Mouse (Mus musculus) bone marrow macrophage, adult 2 months (primary cell): ENCODE measurements around the gene Gps1. TPM values are rescaled to one million over a fixed set of nuclear protein-coding genes. Genes with fewer than 3 reads are reported as not detected.
"Not testable (repeated sequence)": the region's sequence is repeated elsewhere in the genome, so short reads cannot be mapped to it uniquely, and the experiment has no call there.

Source experiments
- H3K27ac ChIP-seq: 2 replicates; pipeline ENCODE4 v1.5.1; 2012; ENCODE audit warnings: low read depth, low read length; ENCODE audit not compliant: insufficient read depth
- H3K4me1 ChIP-seq: 2 replicates; pipeline ENCODE4 v1.6.1; 2012; ENCODE audit warnings: low read length; ENCODE audit not compliant: control insufficient read depth, insufficient read depth
- H3K4me3 ChIP-seq: 2 replicates; pipeline ENCODE4 v1.5.1; 2012; ENCODE audit warnings: mild to moderate bottlenecking, low read length, moderate library complexity; ENCODE audit not compliant: insufficient read depth
- CTCF ChIP-seq: IDR thresholded peaks from 2 replicates; pipeline ENCODE4 v1.5.1; 2012; ENCODE audit warnings: low read depth, mild to moderate bottlenecking, low read length, moderate library complexity
- POLR2A ChIP-seq: IDR thresholded peaks from 2 replicates; pipeline ENCODE4 v1.6.1; 2012; ENCODE audit warnings: mild to moderate bottlenecking, low read depth, low read length, borderline replicate concordance
- polyA plus RNA-seq: library from polyadenylated mRNA; stranded (reverse); fragments of >200 nt; gene quantifications from 2 replicates; pipeline ENCODE4 v1.2.4, GENCODE M21; 2012; ENCODE audit not compliant: missing spikeins, insufficient read depth, insufficient read length

The Gps1 gene
- polyA plus RNA-seq, 1 experiment: 41.1 TPM

- no peak overlapping the region for H3K4me3 ChIP-seq
- H3K27ac ChIP-seq: no peak overlapping the region
- H3K4me1 ChIP-seq: no peaks in the 10 kb centered on the region
- TF ChIP-seq CTCF: no peak
- TF ChIP-seq POLR2A: no peak
Observed at GRCm38 (mm10) chr11:120831659-120832440, 47.8 kb downstream of the Gps1 start.

- not testable (repeated sequence) for H3K27ac ChIP-seq, H3K4me3 ChIP-seq
Observed at GRCm38 (mm10) chr11:120832962-120833361, 48.9 kb downstream of the Gps1 start.

GRCm38 (mm10) chr11:120833555-120834280 is 49.6 kb downstream of the Gps1 start:
- H3K27ac ChIP-seq: no peak overlapping the region
- H3K4me3 ChIP-seq: no peak overlapping the region
- no peaks in the 10 kb centered on the region for H3K4me1 ChIP-seq
- TF ChIP-seq POLR2A: no peak
- no peak for TF ChIP-seq CTCF

More at GRCm38 (mm10) chr11:120832962-120833361, 48.9 kb downstream of the Gps1 start:
- H3K4me1 ChIP-seq: not testable (repeated sequence)

Other genes starting within 250 kb of the Gps1 start
- 63.5 and 64.0 TPM in 2 replicates for gene Mcrip1, start 234.5 kb upstream of the Gps1 start, polyA plus RNA-seq
- not detected in 2 replicates for gene Ppp1r27, start 233.1 kb upstream of the Gps1 start, polyA plus RNA-seq
- 292 and 334 TPM in 2 replicates for gene P4hb, start 211.0 kb upstream of the Gps1 start, polyA plus RNA-seq
- 628 and 760 TPM in 2 replicates for gene Arhgdia, start 202.6 kb upstream of the Gps1 start, polyA plus RNA-seq
- gene Alyref, start 185.9 kb upstream of the Gps1 start, polyA plus RNA-seq: 97.5 and 121 TPM in 2 replicates
- gene Anapc11, start 185.9 kb upstream of the Gps1 start, polyA plus RNA-seq: 127 and 128 TPM in 2 replicates
- gene Npb, start 175.8 kb upstream of the Gps1 start, polyA plus RNA-seq: 1.4 TPM in 1 of 2 replicates, not detected in the other
- 52.4 and 64.5 TPM in 2 replicates for gene Pcyt2, start 166.3 kb upstream of the Gps1 start, polyA plus RNA-seq
- gene Sirt7, start 159.0 kb upstream of the Gps1 start, polyA plus RNA-seq: 78.5 and 91.5 TPM in 2 replicates
- gene Mafg, start 150.7 kb upstream of the Gps1 start, polyA plus RNA-seq: 76.0 and 77.5 TPM in 2 replicates
- gene Pycr1, start 140.5 kb upstream of the Gps1 start, polyA plus RNA-seq: 0.61 and 0.78 TPM in 2 replicates
- gene Myadml2, start 136.1 kb upstream of the Gps1 start, polyA plus RNA-seq: not detected in 2 replicates
- not detected in 2 replicates for gene Notum, start 123.1 kb upstream of the Gps1 start, polyA plus RNA-seq
- gene Aspscr1, start 111.3 kb upstream of the Gps1 start, polyA plus RNA-seq: 42.8 and 50.5 TPM in 2 replicates
- 109 and 110 TPM in 2 replicates for gene Cenpx, start 70.5 kb upstream of the Gps1 start, polyA plus RNA-seq
- 34.3 and 46.1 TPM in 2 replicates for gene Lrrc45, start 70.3 kb upstream of the Gps1 start, polyA plus RNA-seq
- gene Rac3, start 62.8 kb upstream of the Gps1 start, polyA plus RNA-seq: 14.3 and 18.1 TPM in 2 replicates
- gene Dcxr, start 57.0 kb upstream of the Gps1 start, polyA plus RNA-seq: 65.0 and 65.6 TPM in 2 replicates
- 57.0 and 81.4 TPM in 2 replicates for gene Cbr2, start 52.2 kb upstream of the Gps1 start, polyA plus RNA-seq
- 13.2 and 32.4 TPM in 2 replicates for gene Hmga1b, start 21.5 kb upstream of the Gps1 start, polyA plus RNA-seq
- gene Rfng, start 65 bp upstream of the Gps1 start, polyA plus RNA-seq: 18.3 and 22.6 TPM in 2 replicates
- 22.7 and 28.5 TPM in 2 replicates for gene Dus1l, start 12.1 kb downstream of the Gps1 start, polyA plus RNA-seq
- 6.9 and 8.1 TPM in 2 replicates for gene Fasn, start 40.3 kb downstream of the Gps1 start, polyA plus RNA-seq
- gene Ccdc57, start 148.6 kb downstream of the Gps1 start, polyA plus RNA-seq: 3.0 and 4.1 TPM in 2 replicates
- gene Slc16a3, start 164.2 kb downstream of the Gps1 start, polyA plus RNA-seq: 45.2 and 50.5 TPM in 2 replicates
- gene Csnk1d, start 207.1 kb downstream of the Gps1 start, polyA plus RNA-seq: 80.3 and 87.4 TPM in 2 replicates